Mouse (Mus musculus) kidney, adult 2 months (tissue): ENCODE data around the gene Olfr1157.

Experiments used
- CTCF ChIP-seq: fragments of 200-500 bp; conservative IDR thresholded peaks from 2 replicates; pipeline ENCODE4 v1.5.1; 2011; ENCODE audit warnings: low read depth, mild to moderate bottlenecking, control low read depth, low read length, moderate library complexity, mixed read lengths; ENCODE audit not compliant: insufficient read depth, insufficient read length
- POLR2A ChIP-seq: fragments of 200-500 bp; IDR thresholded peaks from one replicate; pipeline ENCODE4 v1.6.1; 2011; ENCODE audit warnings: low read depth, low read length, control low read depth

DNA sequence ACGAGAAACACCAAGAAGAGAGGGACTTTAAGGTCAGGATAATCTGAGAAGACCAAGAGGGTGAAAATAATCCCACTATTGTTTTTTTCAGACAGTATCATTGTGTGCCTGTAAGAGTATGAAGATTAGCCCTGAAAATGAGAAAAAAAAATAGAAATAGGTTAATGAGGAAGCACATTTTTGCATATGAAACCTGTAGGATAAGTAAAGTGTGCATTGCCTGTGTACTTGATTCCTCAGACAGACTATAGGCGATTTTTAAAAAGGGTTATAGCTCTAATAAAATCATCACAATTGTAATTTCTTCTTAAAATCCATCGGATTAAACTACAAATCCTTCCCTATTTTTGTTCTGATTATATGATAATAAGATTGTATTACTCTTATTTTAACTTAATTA, 6.5 kb upstream of the Olfr1157 start, which contains the start of gene Olfr74:
- TF ChIP-seq CTCF = no peak
- TF ChIP-seq POLR2A = no peak
